Mouse (Mus musculus): Measurements from ENCODE around the gene Klhl4.

GRCm38 (mm10) chrX:114473782-114474731, at the start of gene Klhl4:
- TF ChIP-seq POLR2A (IDR thresholded peaks at IDR 0.05; ENCODE audit: borderline replicate concordance, insufficient read depth, low read length) (no peak), CTCF (IDR thresholded peaks at IDR 0.05; ENCODE audit: borderline replicate concordance, insufficient read depth, low read depth, low read length) (no peak)

All from cerebellum, adult 2 months (tissue).